Mouse (Mus musculus) c-Kit-negative CD71-positive TER-119-positive erythroid progenitor cells, embryonic 14.5 days (primary cell): Measurements from ENCODE around the gene Ankrd50.

Experiments used
- DNase-seq: peaks from one replicate; pipeline ENCODE4 v3.0.0-alpha.2; 2013; ENCODE audit warnings: low read depth, low spot score

The Ankrd50 gene

GRCm38 (mm10) chr3:38484191-38485106, at the start of gene Ankrd50:
Ankrd50 (minus strand) TSS chr3:38484844.
- DNase-seq: peak; percentile 74

GRCm38 (mm10) chr3:38534245-38534644, 49.6 kb upstream of the Ankrd50 start:
- DNase-seq: no peak

- no peak for DNase-seq
Measured at GRCm38 (mm10) chr3:38520426-38520825, 35.8 kb upstream of the Ankrd50 start.

- DNase-seq: no peak
Measured at GRCm38 (mm10) chr3:38519971-38520370, 35.3 kb upstream of the Ankrd50 start.

- DNase-seq: no peak
Measured at GRCm38 (mm10) chr3:38503606-38504005, 19.0 kb upstream of the Ankrd50 start.

GRCm38 (mm10) chr3:38502156-38502555, 17.5 kb upstream of the Ankrd50 start:
- DNase-seq: no peak

- no peak for DNase-seq
Measured at GRCm38 (mm10) chr3:38501739-38502138, 17.1 kb upstream of the Ankrd50 start.

GRCm38 (mm10) chr3:38501316-38501715, 16.7 kb upstream of the Ankrd50 start:
- no peak for DNase-seq

- no peak for DNase-seq
Measured at GRCm38 (mm10) chr3:38498561-38498960, 13.9 kb upstream of the Ankrd50 start.

- DNase-seq: no peak
Measured at GRCm38 (mm10) chr3:38496795-38497385, 12.2 kb upstream of the Ankrd50 start.

GRCm38 (mm10) chr3:38491702-38492101, 7.1 kb upstream of the Ankrd50 start:
- no peak for DNase-seq

- DNase-seq: no peak
Measured at GRCm38 (mm10) chr3:38491236-38491635, 6.6 kb upstream of the Ankrd50 start.

GRCm38 (mm10) chr3:38490720-38491119, 6.1 kb upstream of the Ankrd50 start:
- DNase-seq: no peak

GRCm38 (mm10) chr3:38485107-38485545, 482 bp upstream of the Ankrd50 start:
- DNase-seq: no peak

GRCm38 (mm10) chr3:38483551-38483950, 1.1 kb downstream of the Ankrd50 start:
- no peak for DNase-seq

- DNase-seq: no peak
Measured at GRCm38 (mm10) chr3:38482749-38483148, 1.9 kb downstream of the Ankrd50 start.

- DNase-seq: no peak
Measured at GRCm38 (mm10) chr3:38481106-38481505, 3.5 kb downstream of the Ankrd50 start.

GRCm38 (mm10) chr3:38477936-38478335, 6.7 kb downstream of the Ankrd50 start:
- DNase-seq: no peak

- DNase-seq: no peak
Measured at GRCm38 (mm10) chr3:38475587-38475986, 9.1 kb downstream of the Ankrd50 start.

- no peak for DNase-seq
Measured at GRCm38 (mm10) chr3:38473138-38473537, 11.5 kb downstream of the Ankrd50 start.

- no peak for DNase-seq
Measured at GRCm38 (mm10) chr3:38471516-38471915, 13.1 kb downstream of the Ankrd50 start.

GRCm38 (mm10) chr3:38468131-38468530, 16.5 kb downstream of the Ankrd50 start:
- DNase-seq: no peak

GRCm38 (mm10) chr3:38466880-38467405, 17.7 kb downstream of the Ankrd50 start:
- no peak for DNase-seq
